Mouse (Mus musculus) stomach, postnatal 0 days (tissue): ENCODE data around the gene Smpd3.

Experiments
- CTCF ChIP-seq: IDR thresholded peaks from 2 replicates; pipeline ENCODE4 v1.5.1; 2016; ENCODE audit warnings: antibody characterized with exemption, low read depth, mild to moderate bottlenecking, moderate library complexity
- EP300 ChIP-seq: optimal IDR thresholded peaks from 2 replicates; pipeline ENCODE3; 2016; ENCODE audit warnings: antibody characterized with exemption

DNA sequence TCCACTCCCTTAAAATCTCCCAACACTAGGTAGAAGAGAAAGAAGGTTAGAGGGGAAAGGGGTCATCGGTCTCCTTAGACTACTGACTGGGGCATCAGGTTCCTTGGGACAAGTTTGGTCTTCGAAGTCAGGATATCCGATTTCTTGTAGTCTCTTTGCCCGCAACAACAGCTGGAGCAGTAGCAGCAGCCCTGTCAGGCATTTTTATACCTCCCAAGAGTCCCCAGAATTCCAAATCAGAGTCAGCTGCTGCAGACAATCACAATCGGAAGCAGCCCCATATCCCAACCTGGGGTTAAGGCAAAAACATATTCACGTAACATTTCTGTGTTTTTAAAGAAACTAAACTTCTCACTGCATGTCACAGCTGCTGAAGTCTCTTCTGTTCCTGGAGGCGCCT, 106.3 kb downstream of the Smpd3 start:
- TF ChIP-seq CTCF = no peak
- TF ChIP-seq EP300 = no peak
